Mouse (Mus musculus) lung, adult 2 months (tissue): ENCODE results near the gene Tnfaip8l2.
A peak's percentile ranks its signal among the peaks of the same experiment; 100 is the strongest.

Experiments used
- CTCF ChIP-seq: fragments of 200-500 bp; IDR thresholded peaks from 2 replicates; pipeline ENCODE4 v1.5.1; 2011; ENCODE audit warnings: mild to moderate bottlenecking, low read length, control low read depth; ENCODE audit not compliant: insufficient read depth
- POLR2A ChIP-seq: fragments of 200-500 bp; IDR thresholded peaks from 2 replicates; pipeline ENCODE4 v1.6.1; 2011; ENCODE audit warnings: low read depth, mild to moderate bottlenecking, control low read depth, low read length, borderline replicate concordance; ENCODE audit errors: extremely low read depth

- TF ChIP-seq POLR2A (no peak), CTCF (0 out of 2 replicates have a peak, but pooled peaks have one; percentile 3)
Measured at GRCm38 (mm10) chr3:95107898-95108297, 34.3 kb downstream of the Tnfaip8l2 start.
